Mouse (Mus musculus) lung, adult 2 months (tissue): Measurements from ENCODE around the gene Ehd1. TPM values are rescaled to one million over a fixed set of nuclear protein-coding genes. Genes with fewer than 3 reads are reported as not detected.
A peak's percentile ranks its signal among the peaks of the same experiment; 100 is the strongest.

Experiments used
- DNase-seq: peaks from one replicate; pipeline ENCODE4 v3.0.0; 2022
- H3K4me1 ChIP-seq: fragments of 200-500 bp; 2 replicates; pipeline ENCODE4 v1.6.1; 2011; ENCODE audit warnings: low read length; ENCODE audit not compliant: control insufficient read depth, insufficient read depth
- H3K4me3 ChIP-seq: fragments of 200-500 bp; replicated peaks from 2 replicates; pipeline ENCODE3; 2011; ENCODE audit warnings: low read depth, mild to moderate bottlenecking, control low read depth, low read length; ENCODE audit errors: extremely low read depth
- CTCF ChIP-seq: fragments of 200-500 bp; IDR thresholded peaks from 2 replicates; pipeline ENCODE4 v1.5.1; 2011; ENCODE audit warnings: mild to moderate bottlenecking, low read length, control low read depth; ENCODE audit not compliant: insufficient read depth
- POLR2A ChIP-seq: fragments of 200-500 bp; IDR thresholded peaks from 2 replicates; pipeline ENCODE4 v1.6.1; 2011; ENCODE audit warnings: low read depth, mild to moderate bottlenecking, control low read depth, low read length, borderline replicate concordance; ENCODE audit errors: extremely low read depth
- WGBS: fragments of 180-500 bp; shearing (Covaris S2); methylation state at CpG from one replicate; pipeline ENCODE4 v1.1.7; 2018; 5-methylcytosine and 5-hydroxymethylcytosine counted together
- polyA plus RNA-seq: library from polyadenylated mRNA; depleted of rRNA; stranded (reverse); fragments of >200 nt; gene quantifications from 2 replicates; pipeline ENCODE4 v1.2.3, GENCODE M21; 2012

The Ehd1 gene
- polyA plus RNA-seq, 1 experiment, result 399 TPM

DNA sequence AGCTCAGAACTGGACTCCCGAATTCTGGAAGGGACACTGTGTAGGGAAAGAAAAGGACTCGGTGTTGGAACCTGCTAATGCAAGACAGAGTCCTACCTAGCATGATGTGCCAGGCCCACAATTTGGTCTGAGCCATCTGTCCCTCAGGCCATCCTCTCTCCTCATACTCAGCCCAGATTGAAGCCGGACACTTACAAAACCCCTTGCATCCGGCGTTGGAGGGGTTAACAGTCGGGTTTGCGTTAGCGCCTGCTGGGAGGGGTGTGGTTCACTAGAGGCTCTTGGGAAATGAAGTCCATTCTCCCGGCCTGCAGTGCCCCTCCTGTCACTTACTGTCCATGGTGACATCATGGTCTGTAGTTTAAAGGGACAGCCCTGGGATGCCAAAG is 40.5 kb upstream of the Ehd1 start:
- no peak for TF ChIP-seq CTCF
- no peak; the same call in 1 of the 2 replicates for TF ChIP-seq POLR2A
- DNase-seq, result peak; percentile 87
- H3K4me1 ChIP-seq, result peaks cover 7% of the 10 kb centered on the region
- under 1% methylated on average over 9 of the region's 9 CpGs for WGBS
- peak overlapping the region; percentile 93 for H3K4me3 ChIP-seq

DNA sequence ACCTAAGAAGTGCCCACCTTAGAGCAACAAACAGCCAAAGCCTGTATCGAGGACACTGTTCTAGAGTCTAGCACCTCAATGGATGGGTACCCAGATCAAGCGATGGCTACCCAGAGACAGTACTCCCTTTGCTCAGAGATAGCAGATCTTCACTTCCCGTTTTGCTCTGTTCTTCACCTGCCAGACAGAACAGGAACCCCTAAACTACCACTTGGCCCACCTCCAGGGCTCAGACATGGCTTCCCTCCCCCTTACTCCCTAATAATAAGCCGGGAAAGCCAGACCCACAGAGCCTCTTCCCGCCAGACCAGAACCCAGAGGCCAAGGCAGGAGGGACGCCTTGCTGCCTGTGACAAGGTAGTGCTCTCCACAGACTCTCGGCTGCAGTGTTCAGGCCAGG is 39.7 kb upstream of the Ehd1 start:
- Histone ChIP-seq H3K4me3 (no peak overlapping the region), H3K4me1 (peaks cover 7% of the 10 kb centered on the region)
- TF ChIP-seq POLR2A (no peak), CTCF (no peak)
- DNase-seq, result no peak
- 74% methylated on average over 7 of the region's 7 CpGs for WGBS

- no peak for TF ChIP-seq CTCF
- TF ChIP-seq POLR2A, result no peak
- no peak for DNase-seq
- H3K4me1 ChIP-seq, result peaks cover 10% of the 10 kb centered on the region
- H3K4me3 ChIP-seq, result no peak overlapping the region
Measured at GRCm38 (mm10) chr19:6238740-6239139, 37.8 kb upstream of the Ehd1 start.

DNA sequence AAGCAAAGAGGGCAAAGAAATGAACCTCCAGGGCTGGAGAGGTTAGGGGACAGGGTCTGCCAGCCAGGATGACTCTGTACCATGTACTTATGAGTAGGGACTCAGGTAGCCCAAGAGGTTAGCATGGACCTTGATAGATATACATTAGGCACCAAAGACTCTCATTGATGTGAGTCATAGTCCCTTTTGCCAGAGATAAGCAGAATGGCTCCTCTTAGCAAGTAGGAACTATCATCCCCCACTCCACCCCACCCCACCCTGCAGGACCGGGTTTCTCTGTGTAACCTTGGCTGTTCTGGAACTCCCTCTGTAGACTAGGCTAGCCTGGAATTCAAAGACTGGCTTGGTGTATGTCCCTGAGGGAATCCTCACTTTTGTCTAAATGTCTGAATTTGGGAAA is 36.4 kb upstream of the Ehd1 start:
- H3K4me3 ChIP-seq, result no peak overlapping the region
- 50% methylated on average over 1 of the region's 1 CpGs for WGBS
- TF ChIP-seq CTCF, result no peak
- TF ChIP-seq POLR2A, result no peak
- no peak for DNase-seq
- peaks cover 5% of the 10 kb centered on the region; the same call in 1 of the 2 replicates for H3K4me1 ChIP-seq

DNA sequence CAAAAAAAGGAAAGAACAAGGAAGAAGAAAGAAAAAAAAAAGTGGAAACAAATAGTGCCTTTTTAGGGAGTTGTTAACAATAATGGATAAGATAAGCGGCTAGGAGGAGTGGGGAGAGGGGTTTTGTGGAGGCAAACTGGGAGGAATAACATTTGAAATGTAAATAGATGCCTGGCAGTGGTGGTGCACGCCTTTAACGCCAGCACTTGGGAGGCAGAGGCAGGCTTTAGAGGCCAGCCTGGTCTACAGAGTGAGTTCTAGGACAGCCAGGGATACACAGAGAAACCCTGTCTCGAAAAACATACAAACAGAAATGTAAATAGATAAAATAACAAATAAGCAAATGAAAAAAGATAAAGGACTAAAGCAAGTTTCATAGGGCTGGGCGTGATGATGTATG is 35.8 kb upstream of the Ehd1 start:
- TF ChIP-seq POLR2A (no peak), CTCF (no peak)
- Histone ChIP-seq H3K4me3 (no peak overlapping the region), H3K4me1 (peaks cover 5% of the 10 kb centered on the region; the same call in 1 of the 2 replicates)
- DNase-seq, result no peak
- 35% methylated on average over 5 of the region's 5 CpGs for WGBS

- H3K4me3 ChIP-seq, result peak within 1 kb of the TSS; percentile 70
- WGBS, result under 1% methylated on average over 55 of the region's 55 CpGs
- H3K4me1 ChIP-seq, result peaks cover 3% of the 10 kb centered on the region; the same call in 1 of the 2 replicates
- DNase-seq, result peak; percentile 98
- TF ChIP-seq CTCF, result no peak
- TF ChIP-seq POLR2A, result peak; percentile 73; the same call in 1 of the 2 replicates
Measured at GRCm38 (mm10) chr19:6241274-6242107, 35.0 kb upstream of the Ehd1 start, which contains the start of gene Atg2a. Atg2a (plus strand) TSS chr19:6241668.

GRCm38 (mm10) chr19:6242281-6242680 is 34.2 kb upstream of the Ehd1 start:
- peak; percentile 55 for DNase-seq
- TF ChIP-seq CTCF, result no peak
- peak; percentile 68; the same call in 1 of the 2 replicates for TF ChIP-seq POLR2A
- H3K4me1 ChIP-seq, result peaks cover 3% of the 10 kb centered on the region; the same call in 1 of the 2 replicates
- WGBS, result 0% methylated on average over 4 of the region's 4 CpGs
- peak overlapping the region; percentile 70 for H3K4me3 ChIP-seq

DNA sequence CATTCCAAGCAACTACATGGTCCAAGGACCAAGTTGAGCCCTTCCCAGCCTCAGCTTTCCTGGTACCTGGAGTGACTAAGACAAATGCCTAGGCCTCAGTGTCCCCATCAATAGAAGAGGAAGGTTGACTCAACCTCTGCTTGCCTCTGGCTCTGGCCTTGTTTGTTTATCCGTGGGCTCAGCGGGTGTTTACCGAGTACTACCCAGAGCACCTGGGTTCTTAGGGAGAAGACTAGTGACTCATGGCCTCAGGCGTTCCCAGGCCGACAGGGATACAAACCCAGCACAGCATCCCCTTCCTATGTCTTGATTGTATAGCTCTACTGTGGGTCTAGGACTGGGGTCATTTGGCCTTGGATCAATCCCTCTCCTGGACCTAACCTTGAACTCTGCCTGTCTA is 33.3 kb upstream of the Ehd1 start:
- Histone ChIP-seq H3K4me1 (peaks cover 3% of the 10 kb centered on the region; the same call in 1 of the 2 replicates), H3K4me3 (no peak overlapping the region)
- WGBS, result 69% methylated on average over 5 of the region's 5 CpGs
- DNase-seq, result no peak
- TF ChIP-seq POLR2A, result no peak
- TF ChIP-seq CTCF, result no peak

- peaks cover 3% of the 10 kb centered on the region; the same call in 1 of the 2 replicates for H3K4me1 ChIP-seq
- no peak for DNase-seq
- H3K4me3 ChIP-seq, result no peak overlapping the region
- TF ChIP-seq POLR2A, result no peak
- TF ChIP-seq CTCF, result no peak
- WGBS, result 48% methylated on average over 1 of the region's 1 CpGs
Measured at GRCm38 (mm10) chr19:6245806-6246205, 30.7 kb upstream of the Ehd1 start.

DNA sequence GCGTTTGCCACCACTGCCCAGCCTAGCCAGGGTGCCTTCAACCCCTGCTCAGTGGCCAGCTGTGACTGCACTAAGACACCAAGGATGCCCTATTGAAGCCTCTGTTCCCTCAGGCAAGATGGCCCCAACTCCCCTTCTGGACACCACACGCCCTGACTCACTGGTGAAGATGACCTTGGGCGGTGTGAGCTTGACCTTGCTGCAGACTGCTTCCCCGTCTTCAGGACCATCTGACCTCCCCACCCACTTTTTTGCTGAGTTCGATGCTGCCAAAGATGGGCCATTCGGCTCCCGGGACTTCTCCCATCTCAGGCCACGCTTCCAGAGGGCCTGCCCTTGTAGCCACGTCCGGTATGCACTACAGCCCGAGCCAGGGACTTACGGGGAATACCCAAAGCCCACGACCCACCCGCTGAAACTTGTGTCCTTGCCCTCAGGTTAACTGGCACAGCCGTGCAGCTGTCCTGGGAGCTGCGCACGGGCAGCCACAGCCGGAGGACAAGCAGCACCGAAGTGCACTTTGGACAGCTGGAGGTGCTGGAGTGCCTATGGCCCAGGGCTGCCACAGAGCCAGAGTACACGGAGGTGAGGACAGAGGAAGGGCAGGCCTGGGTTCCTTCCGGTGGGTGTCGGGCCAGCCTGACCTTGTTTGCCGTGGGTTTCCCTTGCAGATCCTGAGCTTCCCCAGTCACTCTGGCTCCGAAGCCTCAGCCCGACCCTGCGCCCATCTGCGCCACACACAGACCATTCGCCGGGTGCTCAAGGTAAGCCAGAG is 28.8 kb upstream of the Ehd1 start:
- WGBS, result 92% methylated on average over 29 of the region's 29 CpGs
- H3K4me1 ChIP-seq, result no peaks in the 10 kb centered on the region

More for the DNA sequence above, 28.8 kb upstream of the Ehd1 start:
- no peak for DNase-seq
- TF ChIP-seq CTCF (no peak), POLR2A (no peak)
- no peak overlapping the region for H3K4me3 ChIP-seq
